Mouse (Mus musculus) monocyte, adult 2 months (primary cell): ENCODE measurements around the gene Ssr4.

Experiments used
- DNase-seq, 2 experiments: peaks; one replicate each; pipeline ENCODE4 v3.0.0; 2022; ENCODE audit warnings: low spot score in 2 of 2, low read depth in 1 of 2

Gene Ssr4

DNA sequence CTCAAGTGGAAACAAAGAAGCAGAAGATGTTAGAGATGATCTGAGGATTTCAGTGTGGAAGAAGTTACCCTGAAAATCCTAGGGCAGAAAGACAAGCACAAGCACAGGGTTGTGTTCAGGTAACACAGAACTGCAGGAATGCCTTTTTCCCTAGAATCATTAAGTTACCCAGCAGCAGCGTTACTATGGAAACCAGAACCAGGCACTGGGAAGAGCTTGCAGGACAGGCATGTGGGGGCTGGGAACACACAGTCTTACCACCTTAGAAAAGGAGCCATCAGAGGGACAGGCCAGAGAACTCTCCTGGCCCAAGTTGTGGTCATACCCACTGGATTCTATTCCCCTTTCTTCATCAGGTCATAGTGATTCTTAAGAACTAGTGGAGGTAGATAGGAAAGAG is 19.0 kb downstream of the Ssr4 start:
- no peak for DNase-seq

DNA sequence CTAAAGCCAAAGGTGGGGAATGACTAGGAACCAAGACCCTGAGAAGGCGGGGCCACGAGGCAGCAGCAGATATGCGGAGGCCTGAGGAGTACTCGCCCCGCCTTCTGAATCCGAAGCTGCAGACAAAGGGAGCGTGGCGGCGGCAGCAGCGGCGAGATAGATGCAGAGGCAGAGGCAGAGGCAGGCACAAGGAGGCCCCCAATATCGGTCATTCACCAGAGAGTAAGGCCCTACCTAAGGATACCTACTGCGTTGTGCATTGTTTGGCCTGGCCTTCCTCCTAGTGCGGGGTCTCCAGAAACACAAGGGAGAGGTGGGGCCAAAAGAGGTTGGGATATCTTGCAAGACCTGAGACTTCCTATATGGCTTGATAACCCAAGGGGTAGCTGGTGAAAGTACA is 28.2 kb downstream of the Ssr4 start:
- no peak for DNase-seq

DNA sequence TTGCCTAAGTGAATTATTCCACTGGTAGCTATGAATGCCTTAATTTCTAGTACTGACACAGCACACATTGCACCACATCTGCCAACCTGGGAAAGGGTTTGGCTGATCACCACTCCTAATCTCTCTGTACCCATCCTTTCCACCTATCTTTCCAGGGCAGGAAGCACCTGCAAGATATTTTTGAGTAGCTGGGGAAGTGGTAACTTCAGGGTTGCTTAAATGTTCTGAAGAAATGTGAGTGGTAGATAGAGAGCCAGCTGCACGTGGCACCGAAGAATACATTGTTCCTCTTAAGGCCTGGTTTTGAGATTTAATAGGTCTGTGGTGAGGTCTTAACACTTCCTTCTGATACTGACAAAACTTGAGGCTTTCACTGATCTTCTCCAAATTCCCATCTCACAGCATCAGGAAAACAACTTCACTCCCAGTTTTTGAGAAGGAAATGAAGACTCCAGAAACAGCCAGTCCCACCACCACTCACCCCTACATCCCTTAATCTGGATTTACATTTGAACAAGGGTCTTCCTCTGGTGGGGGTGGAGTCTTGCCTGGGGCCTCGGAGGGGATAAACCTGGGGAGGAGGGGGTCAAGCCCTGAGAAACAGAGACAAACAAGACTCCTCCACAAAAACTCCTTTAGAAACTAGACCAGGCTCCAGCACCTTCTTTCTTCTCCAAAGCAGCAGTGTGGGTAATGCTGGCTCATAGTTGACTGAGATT is 29.9 kb downstream of the Ssr4 start:
- no peak for DNase-seq

DNA sequence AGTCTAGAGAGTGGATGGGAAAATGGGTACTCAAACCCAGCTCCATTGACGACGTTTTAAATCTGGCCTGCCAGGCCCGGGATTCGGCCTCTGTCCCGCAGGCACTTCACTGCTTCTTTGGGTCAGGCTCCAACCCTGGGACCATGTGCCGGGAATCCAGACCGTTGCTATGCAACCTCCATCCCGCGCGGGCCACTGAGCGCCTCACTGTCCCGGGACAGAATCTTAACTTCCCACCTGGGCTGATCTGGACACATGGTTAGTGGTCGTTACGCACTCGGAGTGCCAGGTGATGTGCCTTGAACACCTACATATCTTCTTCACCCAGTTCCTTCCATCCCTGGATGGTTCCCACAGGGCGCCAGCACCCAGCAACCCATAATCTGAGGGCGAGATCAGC is 36.9 kb downstream of the Ssr4 start:
- DNase-seq: no peak

DNA sequence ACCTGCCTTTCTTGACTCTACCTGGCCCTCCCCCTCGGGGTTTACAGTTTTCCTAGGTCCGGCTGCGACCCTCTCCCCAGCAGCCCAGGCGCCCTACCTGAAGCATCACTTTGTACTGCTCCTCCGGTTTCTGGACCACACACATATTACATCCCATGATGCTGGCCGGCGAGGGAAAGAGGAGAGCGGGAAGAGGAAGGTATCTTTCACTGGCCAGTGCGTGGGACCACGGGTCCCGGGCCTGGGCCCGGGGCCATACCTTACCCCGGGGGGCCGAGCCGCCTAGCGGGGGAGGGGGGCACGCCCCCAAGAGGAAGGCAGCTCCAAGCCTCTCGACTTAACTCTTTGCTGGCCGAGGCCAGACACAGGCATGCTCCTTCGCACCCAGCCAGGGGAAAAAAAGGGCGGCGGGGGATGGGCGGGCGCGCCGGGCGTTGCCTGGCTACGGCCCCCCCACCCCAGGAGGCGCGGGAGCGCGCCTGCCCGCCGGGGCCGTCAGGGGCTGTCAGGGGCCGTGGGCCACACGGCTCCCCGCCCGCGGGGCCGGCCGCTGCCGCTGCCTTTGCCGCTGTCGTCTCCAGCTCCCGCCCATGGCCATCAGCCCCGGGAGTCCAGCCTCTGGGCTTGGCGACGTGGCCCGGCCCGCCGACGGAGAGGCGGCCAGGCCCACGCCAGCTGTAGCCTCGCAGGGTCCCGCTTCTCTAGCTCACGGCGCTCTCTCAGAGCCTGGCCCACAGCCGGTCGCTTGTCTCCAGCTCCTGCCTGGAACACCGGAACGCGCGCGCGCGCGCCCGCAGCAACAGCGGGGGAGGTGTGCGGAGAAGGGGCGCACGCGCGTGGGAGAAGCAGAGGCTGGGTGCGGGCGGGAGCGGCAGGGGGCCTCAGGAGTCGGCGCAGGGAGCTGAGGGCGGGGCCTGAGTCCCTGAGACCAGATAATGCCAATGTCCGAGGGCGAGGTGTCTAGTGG is 37.6 kb downstream of the Ssr4 start, which contains the start of gene Pdzd4:
Gene Pdzd4 (minus strand): TSS at position 785 of the 967 bp plus-strand sequence.
- DNase-seq: no peak

DNA sequence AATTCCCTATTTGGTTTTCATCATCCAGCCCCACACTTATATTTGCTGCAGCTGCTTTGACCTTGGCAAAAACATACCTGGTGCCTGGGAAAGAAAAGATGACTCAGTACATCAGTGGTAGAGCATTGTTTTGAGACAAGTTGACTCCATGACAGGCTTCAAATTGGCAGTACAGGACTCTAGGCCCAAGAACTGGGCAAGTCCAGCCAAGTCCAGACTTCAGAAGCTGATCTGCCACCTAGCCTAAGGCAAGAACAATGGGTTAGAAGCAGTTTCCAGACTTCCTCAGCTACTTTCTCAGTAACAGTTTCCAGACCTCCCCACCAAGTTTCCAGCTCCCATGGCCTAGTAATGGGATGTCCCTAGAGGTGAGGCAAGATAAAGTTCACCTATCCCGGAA is 48.9 kb downstream of the Ssr4 start:
- DNase-seq: no peak

DNA sequence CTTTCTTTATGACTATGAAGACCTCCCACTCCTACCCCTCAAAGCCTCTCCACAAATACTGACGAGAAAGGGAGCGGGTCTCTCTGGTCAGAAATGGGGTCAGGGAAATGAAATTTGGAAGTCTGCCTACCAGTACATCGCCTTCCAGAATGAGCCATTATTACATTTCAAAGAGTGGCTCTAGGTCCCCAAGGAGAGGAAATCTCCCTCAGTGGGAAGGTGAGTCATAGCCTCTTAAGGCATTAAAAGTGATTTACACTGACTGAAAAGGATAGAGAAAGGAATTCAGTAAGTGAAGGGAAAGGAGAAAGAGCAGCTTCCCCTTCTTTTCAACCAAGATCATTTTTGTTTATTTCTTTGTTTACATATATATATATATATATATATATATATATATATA is 49.9 kb downstream of the Ssr4 start:
- no peak for DNase-seq
